Mouse (Mus musculus) adrenal gland, adult 18-20 months (tissue): ENCODE measurements around the gene Eif2a. TPM values are rescaled to one million over a fixed set of nuclear protein-coding genes. Genes with fewer than 3 reads are reported as not detected.
"Not testable (repeated sequence)": the region's sequence is repeated elsewhere in the genome, so short reads cannot be mapped to it uniquely, and the experiment has no call there.

Experiments used
- DNase-seq, 2 experiments: peaks; one replicate each; pipeline ENCODE4 v3.0.0; 2021 to 2022; ENCODE audit warnings: low spot score in 2 of 2
- total RNA-seq, 2 experiments: library from RNA; stranded (reverse); gene quantifications; 1 replicate in 1 of 2; 2 replicates in 1 of 2; pipeline ENCODE4 v1.2.3; 2021

Gene Eif2a
- total RNA-seq, 2 experiments from 2014 or later = 42.2 to 50.8 TPM

DNA sequence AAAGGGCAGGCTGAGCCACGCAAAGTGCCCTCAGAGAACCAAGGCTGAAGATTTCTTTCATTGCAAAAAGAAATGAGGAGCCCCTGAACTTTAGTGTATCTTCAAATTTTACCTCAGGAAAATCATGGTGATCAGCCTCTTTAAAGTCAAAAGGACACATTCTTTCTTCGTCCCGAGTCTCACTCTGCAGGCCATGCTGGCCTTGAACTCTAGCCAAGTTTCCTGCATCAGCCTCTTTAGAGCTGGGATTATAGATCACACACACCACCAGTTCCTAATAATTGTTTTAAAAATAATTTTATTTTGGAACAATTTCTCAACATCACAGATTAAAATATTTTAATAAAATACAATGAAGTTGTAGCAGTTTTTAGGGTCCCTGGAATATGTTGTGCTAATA is 6.1 kb upstream of the Eif2a start:
- DNase-seq = no peak

DNA sequence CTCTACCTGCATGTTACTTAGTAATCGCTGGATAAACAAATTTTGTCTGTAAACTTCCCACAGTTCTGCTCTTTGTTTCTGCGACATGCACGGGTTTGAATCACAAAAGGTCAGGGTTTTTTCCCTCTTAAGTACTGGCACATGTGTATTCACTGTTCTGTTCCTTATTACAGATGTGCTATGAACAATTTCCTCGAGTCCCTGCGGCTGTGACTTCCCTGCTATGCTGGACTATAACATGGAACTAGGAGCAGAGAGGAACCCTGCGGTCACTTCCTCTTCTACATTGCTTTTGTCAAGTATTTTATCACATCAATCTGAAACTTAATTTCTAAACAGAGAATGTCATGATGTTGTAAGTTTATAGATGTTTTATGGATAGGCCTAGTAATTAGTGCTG is 5.3 kb upstream of the Eif2a start:
- no peak for DNase-seq

DNA sequence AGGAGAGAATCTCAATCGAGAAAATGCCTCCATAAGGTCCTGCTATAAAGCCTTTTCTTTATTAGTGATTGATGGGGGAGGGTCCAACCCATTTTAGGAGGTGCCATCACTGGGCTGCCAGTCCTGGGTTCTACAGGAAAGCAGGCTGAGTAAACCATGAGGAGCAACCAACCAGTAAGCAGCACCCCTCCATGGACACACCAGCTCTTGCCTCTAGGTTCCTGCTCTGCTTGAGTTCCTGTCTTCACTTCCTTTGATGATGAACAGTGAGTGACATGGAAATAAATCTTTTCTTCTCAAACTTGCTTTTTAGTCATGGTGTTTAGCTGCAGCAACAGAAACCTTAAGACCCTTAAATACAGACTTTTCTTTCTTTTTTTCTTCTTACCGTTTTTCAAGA is 4.3 kb upstream of the Eif2a start:
- no peak for DNase-seq

DNA sequence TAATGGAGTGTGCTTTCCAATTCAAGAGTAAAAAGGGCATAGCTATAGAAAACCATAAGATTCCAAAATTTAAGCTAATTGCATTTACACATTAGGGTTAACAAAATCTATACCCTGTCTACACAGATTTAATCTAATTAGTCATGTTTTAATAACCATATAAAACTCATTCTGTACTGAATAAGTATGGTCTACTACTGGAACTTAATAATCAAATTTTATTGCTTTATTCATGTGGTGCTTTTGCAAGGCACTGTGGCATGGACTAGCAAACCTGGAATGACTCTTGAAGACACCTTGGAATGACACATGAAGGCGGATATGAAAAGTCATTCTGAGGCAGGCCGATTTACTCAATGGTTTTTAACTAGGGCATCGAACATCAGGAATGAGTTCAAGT is 2.2 kb upstream of the Eif2a start:
- no peak for DNase-seq

DNA sequence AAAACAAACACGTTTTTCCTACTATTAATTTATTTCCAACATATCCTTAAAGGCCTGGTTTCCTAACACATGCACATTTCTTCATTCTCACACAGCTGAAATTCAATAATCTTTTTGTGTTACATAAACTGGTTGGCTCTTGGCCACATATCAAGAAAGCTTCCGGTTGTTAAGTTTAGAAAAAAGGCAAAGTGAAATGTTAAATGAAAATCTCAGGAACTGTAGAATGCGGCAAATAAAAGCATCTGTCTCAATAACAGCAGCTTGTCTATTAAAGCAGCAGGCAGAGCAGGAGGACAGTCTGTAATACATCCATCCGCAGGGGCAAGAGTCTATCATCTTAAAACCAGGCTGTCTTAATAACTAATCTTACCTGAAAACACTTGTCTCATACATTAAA is 1.4 kb upstream of the Eif2a start:
- DNase-seq = no peak

DNA sequence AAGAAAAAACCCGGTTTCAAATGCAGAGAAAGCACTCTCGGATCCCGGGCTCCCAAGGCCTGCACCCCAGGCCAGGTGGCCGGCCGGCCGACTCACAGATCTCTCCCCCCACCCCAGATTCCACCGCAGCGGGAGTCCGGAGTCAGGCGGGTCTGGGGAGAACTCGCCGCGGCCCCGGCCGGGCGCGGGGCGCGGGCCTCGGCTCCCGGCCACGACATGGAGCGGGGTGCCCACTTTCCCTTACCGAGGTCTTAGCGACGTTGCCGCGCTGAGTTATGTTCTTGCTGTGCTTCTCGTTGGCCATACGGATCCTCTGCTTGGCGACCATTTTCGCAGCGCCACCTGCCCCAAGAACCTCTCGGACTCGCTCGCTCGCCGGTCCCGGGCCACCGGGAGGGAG is 455 bp upstream of the Eif2a start:
- DNase-seq = peak in 1 of 2 experiments; percentile 48

DNA sequence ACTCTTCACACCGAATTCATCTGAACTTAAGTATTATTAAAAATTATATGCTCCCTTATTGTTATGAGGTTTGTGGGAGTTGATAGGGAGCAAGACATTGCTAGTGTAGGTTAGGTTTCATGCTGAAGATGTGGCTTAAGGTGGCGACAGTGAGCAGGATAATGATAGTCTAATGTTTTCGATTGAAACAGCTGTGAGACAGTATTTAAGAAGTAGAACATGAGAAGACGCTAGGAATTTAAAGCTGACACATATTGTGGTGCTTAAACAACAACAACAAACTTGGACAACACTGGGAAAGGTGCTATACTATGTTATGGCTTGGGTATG is 752 bp downstream of the Eif2a start:
- no peak for DNase-seq

DNA sequence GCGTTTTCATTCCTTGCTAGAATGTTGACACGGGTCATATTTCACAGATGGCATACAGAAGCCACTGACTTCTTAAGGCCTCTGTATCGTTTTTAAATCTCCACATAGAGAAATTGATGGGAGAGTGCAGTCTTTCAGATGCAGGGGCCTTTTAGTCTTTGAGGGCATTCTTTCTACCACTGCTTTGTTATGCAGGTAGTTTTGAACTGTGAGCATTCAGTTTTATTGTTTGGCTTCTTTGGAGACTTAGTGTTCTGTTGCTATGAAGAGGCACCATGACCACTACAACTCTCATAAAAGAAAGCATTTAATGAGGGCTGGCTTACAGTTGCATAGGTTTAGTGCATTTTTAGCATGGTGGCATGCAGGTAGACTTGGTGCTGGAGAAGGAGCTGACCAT is 11.0 kb downstream of the Eif2a start:
- DNase-seq = no peak

DNA sequence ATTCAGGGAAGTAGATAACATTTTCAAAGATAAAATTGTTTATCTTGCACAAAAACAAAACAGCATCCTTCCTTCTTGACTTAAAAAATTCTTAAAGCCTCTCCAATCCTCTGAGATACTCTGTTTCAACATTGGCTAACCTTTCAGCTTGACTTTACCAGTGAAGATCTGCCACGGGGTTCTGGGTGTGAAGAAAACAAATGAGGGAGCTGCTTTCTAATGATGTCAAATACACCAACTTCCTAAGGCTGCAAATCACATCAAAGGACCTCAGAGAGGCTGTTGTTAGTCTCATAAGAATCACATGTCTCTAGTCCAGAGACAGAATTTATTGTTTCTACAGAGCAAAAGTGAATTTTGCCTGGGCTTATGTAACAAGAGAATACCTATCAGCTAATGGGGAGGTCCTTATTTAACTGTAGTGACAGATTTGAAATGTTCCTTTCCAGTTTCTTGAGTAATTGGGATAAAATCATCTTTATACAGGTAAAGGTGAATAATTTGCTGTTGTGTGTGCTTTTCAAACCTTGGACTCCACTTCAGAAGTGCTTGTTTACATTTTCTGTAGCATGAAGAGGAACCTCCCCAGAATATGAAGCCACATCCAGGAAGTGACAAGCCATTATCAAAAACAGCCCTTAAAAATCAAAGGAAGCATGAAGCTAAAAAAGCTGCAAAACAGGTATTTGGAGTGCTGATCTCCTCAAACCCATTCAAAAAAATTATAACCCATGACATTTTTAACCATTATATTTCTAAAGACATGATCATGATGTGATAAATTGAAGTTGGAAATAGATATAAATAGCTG is 26.6 kb downstream of the Eif2a start:
- no peak for DNase-seq

DNA sequence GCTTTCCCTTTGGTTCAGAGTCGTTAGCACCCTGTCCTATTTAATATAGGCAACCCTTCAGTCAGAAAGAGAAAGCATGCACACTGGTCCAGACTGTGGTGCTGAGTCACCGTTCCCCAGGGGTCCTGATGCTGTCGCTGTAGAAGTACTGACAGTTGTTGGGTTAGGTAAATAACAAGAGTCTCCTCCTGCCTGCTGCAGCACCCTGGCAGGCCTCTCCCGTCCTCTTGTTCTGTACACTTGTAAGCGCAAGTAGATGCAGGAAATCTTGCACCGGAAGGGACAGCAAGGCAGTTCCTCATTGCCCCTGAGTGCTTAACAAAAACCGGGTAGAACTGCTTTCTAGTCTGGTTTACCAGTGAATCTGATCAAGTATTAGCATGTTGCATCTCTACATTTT is 31.0 kb downstream of the Eif2a start:
- no peak for DNase-seq

DNA sequence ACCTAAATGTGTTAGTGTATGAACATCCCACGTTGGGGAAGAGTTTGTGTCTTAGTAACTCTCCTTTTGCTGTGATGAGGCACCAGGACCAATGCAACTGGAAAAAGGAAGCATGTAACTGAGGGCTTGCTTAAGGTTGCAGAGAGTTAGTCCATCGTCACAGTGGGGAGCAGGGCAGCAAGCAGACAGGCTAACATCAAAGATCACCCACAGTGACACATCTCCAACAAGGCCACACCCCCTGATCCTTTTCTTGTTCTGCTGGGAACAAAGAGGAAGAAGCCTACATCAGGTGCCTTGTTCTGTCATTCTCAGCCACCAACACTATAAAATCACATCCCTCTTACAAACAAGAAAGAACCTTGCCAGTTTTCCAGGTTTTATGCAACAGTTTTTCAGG is 34.3 kb downstream of the Eif2a start:
- DNase-seq = no peak

DNA sequence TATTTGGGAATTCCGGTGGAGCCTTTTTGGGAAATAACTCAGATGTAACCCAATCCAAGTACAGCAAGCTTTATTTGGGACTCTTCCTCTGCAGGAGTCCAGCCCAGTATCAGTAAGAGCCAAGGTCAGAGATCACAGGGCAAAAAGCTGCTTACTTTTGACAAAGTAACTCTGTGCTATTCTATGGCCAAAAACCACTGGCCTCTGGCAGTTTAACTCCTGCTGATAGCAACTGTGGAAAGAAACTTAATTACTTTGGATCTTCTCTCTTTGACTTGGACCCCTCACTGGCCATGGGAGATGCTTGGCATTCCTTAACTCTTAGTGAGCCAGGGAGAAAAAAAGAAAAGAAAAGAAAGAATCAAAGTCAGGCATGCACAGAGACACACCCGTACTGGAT is 35.8 kb downstream of the Eif2a start:
- no peak for DNase-seq

DNA sequence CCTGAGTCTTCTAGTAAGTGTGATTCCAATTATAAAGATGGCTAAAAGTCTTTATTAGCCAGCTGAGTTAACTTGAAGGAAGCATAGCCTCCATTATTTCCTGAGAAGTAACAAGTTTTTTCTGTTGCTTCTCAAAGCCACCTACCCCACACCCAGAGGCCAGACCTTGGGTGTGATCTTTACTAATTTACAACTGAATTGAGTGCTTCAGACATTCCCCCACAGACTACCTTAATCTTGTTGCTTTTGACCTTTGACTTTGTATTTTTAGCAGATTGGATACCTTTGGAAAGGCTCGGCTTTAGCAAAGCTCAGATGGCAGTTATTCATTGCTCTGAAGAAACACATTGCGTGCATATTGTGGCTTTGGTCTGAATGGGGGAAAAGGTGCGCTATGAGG is 45.2 kb downstream of the Eif2a start:
- no peak for DNase-seq

DNA sequence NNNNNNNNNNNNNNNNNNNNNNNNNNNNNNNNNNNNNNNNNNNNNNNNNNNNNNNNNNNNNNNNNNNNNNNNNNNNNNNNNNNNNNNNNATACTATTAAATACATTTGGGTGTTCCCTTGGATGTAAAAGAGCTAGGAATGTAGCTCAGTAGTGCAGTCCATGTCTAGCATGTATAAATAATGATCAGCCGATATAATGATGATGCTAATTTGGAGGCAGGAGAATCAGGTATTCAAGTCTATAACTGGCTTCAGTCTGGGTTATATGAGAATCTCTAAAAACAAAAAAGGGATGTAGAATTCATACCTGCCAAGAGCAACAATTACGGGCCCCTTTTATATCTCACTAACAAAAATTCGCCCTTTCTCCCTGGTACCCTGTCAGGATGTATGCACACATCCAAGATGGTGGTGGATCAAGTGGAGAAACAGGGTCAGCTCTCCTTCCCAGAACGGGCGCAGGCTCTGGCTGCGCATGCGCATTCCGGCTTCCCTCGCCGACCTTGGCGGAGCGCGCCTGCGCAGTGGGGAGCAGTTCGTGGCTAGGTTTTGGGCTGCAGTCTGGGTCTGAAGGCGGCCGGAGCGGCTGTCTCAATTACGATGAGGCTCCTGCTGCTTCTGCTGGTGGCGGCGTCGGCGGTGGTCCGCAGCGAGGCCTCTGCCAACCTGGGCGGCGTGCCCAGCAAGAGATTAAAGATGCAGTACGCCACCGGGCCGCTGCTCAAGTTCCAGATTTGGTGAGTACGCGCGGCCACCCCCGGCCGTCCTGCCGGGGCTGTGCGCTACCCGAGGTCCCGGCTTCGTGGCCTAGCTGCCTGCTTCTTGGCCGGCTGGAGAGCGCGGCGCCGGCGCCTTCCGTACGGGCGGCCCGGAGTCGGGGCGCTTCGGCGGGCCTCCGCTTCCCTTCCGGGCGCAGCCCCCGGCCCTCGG is 50.8 kb downstream of the Eif2a start, which contains the start of gene Selenot:
Selenot (plus strand) TSS at position 500 of the 930 bp plus-strand sequence.
- DNase-seq = peak; percentile 99

DNA sequence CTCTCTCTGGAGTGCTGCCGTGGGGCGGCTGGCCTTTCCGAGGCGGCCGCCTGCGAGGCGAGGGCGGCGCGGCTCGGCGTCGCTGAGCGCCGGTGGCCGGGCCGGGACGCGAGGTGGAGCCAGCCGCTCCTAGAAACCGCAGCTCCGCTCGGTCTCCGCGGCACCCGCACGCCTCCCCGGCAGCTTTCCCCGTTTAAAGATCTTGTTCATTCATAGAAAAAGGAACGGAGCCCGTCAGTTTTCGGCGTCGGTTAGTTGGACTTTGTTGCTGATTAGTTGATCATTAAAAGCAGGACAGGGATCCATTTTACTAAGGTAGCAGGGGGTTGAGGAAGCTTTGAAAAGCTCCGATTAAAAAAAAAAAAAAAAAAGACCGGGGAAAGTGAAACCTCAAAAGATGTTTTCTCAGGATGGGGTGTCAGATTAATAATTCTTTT is 51.5 kb downstream of the Eif2a start:
- peak; percentile 59 to 66 for DNase-seq

DNA sequence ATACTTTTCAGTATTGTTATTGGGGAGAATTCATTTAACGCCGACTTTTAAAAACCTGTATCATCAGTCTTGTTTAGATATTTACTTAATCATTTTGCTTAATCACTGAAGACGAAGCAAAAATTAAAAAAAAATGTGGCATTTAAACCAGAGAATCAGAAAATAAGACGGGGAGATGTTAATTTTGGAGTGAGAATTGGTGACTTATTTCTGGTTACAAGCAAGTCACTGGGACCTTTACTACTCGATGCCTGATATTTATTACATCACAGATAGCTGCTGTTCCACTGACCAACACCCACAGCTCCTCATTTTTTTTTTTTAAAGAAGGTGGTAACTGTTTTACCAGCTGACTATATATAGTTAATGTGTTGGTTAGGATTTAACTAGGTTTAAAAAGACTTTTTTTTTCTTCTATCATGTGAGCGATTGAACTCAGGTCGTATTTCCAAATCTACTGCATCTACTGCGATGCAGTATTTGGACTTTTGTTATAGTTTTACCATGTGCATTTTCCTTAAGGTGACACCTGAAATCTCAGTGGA is 52.0 kb downstream of the Eif2a start:
- DNase-seq = no peak

DNA sequence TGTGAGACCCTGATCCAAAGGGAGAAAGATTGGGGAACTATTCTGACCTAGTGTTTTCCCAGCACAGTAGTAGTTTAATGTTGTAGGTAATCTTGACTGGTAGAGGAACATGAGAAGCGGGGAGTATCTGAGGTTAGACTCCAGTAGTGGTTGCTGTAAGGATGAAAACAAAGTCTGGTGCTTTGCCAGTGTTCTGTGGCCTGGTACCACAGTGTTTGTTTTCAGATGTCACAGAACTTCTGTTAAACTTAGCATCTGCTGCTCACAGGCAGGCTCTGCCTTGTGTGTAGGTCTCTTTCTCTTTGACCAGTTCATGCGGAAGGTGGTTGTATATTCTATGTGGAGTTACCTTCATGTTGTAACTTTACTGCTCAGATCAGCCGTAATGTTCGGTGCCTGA is 55.9 kb downstream of the Eif2a start:
- DNase-seq = no peak

DNA sequence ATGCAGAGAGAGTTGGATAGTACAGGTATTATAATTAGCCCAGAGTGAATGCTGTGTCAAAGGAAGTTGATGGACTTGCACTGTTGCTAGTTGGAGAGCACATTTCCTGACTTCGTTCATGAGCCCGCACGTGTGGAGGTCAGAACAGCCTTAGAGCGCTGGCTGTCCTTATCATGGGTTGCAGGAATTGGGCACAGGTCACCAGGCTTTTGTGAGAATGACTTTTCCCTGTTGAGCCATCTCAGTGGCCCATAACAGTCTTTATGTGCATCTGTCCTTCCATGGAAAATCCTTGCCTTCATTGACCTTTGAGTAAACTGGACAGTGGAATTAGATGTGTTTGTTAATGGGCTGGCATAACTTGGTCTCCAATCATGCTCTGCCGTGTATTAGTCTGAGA is 56.7 kb downstream of the Eif2a start:
- no peak for DNase-seq

DNA sequence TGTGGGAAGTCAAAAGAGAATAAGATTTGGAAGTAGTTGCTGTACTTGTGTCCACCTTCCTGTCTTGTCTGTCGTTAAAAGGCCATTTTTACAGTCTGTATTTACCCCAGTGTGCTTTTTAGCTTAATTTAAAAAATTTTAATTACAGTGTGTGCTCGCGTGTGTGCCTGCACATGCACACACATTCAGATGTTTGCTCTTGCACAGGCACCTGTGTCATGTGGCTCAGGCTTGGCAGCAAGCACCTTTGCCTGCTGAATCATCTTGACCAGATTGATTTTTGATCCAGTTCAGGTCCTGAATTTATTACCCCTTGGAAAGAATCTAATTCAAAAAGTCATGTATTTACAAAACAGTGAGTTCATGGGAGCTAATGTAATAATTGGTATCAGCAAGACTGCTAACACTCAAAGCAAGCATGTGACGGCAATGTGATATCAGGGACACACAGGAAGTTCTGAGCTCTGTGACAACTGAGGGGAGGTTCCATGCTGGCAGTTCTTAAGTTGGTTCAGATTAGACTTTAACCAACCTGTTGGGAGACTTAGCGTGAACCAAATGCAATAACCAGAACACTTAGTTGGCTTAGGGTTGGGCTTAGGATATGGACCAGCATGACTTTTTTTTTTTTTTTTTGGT is 57.3 kb downstream of the Eif2a start:
- DNase-seq = no peak

DNA sequence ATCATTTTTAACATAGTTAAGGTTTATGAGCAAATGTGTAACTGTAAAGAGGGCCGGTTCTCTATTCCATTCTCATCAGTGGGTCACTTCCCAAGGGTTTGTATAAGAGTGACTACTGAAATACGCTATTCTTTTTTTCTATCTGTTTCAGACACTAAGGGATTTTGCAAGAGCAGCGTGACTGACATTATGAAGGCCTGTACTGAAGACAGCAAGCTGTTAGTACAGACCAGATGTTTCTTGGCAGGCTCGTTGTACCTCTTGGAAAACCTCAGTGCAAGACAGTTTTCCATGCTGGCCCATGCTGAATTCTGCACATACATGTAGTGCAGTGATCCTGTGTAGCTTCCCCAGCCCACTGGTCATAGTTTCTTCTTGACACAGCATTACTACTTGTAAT is 64.9 kb downstream of the Eif2a start:
- not testable (repeated sequence) for DNase-seq

DNA sequence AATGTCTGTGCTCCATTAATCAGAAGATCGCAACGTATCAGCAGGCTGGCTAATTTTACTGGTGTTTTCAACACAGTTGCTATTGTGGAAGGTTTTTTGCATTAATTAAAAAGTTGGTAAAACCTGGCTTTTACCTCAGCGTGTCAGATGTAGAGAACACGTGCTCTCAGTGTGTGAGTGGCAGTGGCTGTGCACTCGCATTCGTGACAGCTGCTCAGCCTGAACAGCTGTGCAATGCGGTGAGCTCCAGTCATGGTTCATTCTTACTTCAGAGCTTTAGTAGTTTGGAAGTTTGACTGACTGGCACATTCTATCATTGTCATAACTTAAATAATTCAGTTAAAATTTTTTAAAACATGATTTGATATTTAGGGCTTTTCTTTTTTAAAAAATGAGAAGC is 67.0 kb downstream of the Eif2a start:
- DNase-seq = not testable (repeated sequence)

DNA sequence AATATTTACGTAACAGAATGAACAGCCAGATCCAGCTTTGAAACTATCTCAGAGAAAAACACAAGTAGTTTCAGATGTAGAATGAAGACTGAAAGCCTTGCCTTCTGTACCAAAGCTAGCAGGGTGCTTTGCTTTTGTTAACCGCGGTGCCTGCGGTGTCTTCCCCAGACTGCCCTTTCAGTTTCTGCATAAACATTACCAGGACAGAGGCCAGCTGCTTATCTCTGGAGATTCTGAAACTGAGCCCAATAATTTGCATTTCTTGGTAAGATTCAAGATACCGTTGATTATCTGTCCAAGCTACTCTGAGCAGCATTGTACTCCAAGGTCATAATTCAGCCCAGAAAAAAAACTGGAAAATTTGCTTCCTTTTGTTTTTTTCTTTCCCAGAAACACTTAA is 68.0 kb downstream of the Eif2a start:
- DNase-seq = no peak
